Mouse (Mus musculus) heart, embryonic 10.5 days (tissue): ENCODE data around the gene Swi5. TPM values are rescaled to one million over a fixed set of nuclear protein-coding genes. Genes with fewer than 3 reads are reported as not detected.

Experiments
- DNase-seq: peaks from one replicate; pipeline ENCODE4 v3.0.0-alpha.2; 2017; ENCODE audit warnings: low spot score
- H3K27ac ChIP-seq: fragments of 300-500 bp; sonication (generic); 2 replicates; pipeline ENCODE4 v1.5.1; 2016; ENCODE audit warnings: mild to moderate bottlenecking
- H3K27me3 ChIP-seq: fragments of 300-500 bp; sonication (generic); 2 replicates; pipeline ENCODE4 v1.6.1; 2016; ENCODE audit warnings: mild to moderate bottlenecking; ENCODE audit not compliant: poor library complexity, insufficient read depth, severe bottlenecking
- H3K36me3 ChIP-seq: fragments of 300-500 bp; sonication (generic); 2 replicates; pipeline ENCODE4 v1.6.1; 2016; ENCODE audit warnings: mild to moderate bottlenecking, moderate library complexity
- H3K4me1 ChIP-seq: fragments of 300-500 bp; sonication (generic); 2 replicates; pipeline ENCODE4 v1.6.1; 2016; ENCODE audit warnings: mild to moderate bottlenecking
- H3K4me3 ChIP-seq: fragments of 300-500 bp; sonication (generic); 2 replicates; pipeline ENCODE4 v1.5.1; 2016; ENCODE audit warnings: mild to moderate bottlenecking, moderate library complexity
- H3K9me3 ChIP-seq: fragments of 300-500 bp; sonication (generic); 2 replicates; pipeline ENCODE4 v1.6.1; 2016; ENCODE audit warnings: mild to moderate bottlenecking, moderate library complexity
- WGBS: fragments of 180-500 bp; shearing (Covaris S2); methylation state at CpG from one replicate; pipeline ENCODE4 v1.1.7; 2016; 5-methylcytosine and 5-hydroxymethylcytosine counted together
- polyA plus RNA-seq: library from polyadenylated mRNA; unstranded; fragments of >200 nt; fragmentation: Nextera tagmentation; extraction: Ambion mirVana; gene quantifications from 2 replicates; pipeline ENCODE4 v1.2.1, GENCODE M21; 2016

The Swi5 gene
- polyA plus RNA-seq: 318 and 348 TPM in 2 replicates

GRCm38 (mm10) chr2:32287923-32288367, at the start of gene Swi5:
TSS of gene Swi5 (minus strand) at chr2:32288075.
- under 1% methylated on average over 39 of the region's 41 CpGs for WGBS

DNA sequence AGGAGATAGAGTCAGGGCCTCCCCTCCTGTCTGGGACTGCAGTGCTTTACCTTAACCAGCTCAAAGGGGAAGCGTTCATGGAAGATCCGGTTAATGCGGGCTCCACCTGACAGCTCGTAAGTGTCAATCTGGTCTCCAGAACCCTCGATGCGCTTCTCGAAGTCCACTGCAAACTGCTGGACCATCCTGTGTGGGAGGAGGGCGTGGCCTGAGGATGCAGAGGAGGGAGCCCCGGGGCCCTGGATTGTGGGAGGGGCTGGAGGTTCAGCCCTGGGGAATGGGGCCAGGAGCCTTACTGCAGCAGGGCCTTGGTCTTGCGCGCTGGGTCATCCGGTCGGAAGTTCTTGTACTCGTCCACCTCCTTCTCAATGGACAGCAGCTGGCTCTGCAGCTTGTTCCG, 48.0 kb upstream of the Swi5 start:
- DNase-seq: no peak
- H3K27ac ChIP-seq: no peak overlapping the region
- H3K4me3 ChIP-seq: no peak overlapping the region
- 0 out of 2 replicates have a peak, but pooled peaks cover 6% of the 10 kb centered on the region for H3K36me3 ChIP-seq
- H3K27me3 ChIP-seq: peaks cover 73% of the 10 kb centered on the region
- peaks cover 6% of the 10 kb centered on the region; the same call in 1 of the 2 replicates for H3K4me1 ChIP-seq
- WGBS: 43% methylated on average over 15 of the region's 15 CpGs
- H3K9me3 ChIP-seq: no peaks in the 10 kb centered on the region

More at GRCm38 (mm10) chr2:32287923-32288367, at the start of gene Swi5:
- H3K9me3 ChIP-seq: no peaks in the 10 kb centered on the region
- H3K36me3 ChIP-seq: peaks cover 39% of the 10 kb centered on the region
- peaks cover 19% of the 10 kb centered on the region for H3K4me1 ChIP-seq
- H3K4me3 ChIP-seq: peak within 1 kb of the TSS; percentile 98
- H3K27me3 ChIP-seq: no peaks in the 10 kb centered on the region
- peak within 1 kb of the TSS; percentile 97 for H3K27ac ChIP-seq
- peak; percentile 100 for DNase-seq

DNA sequence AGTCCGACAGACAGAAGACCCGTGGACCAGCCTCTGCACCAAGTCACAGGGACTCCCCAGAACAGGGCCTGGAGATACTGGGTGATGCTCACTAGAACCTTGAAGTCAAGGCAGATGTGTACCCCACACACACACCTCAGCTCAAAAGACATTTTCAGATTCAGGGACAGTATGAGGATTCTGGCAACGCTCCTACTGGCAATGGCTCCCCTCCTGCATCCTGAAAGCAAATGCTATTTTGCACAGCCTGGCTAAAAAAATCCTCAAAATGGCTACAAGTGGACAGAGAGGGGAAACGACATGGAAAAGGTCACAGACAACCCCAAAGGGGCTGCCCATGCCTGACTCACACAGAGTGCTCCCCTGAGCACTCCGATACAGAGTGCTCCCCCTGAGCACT, 44.3 kb upstream of the Swi5 start:
- Histone ChIP-seq H3K36me3 (0 out of 2 replicates have a peak, but pooled peaks cover 2% of the 10 kb centered on the region), H3K4me1 (peaks cover 23% of the 10 kb centered on the region), H3K4me3 (no peak overlapping the region), H3K27ac (no peak overlapping the region), H3K9me3 (no peaks in the 10 kb centered on the region), H3K27me3 (peaks cover 58% of the 10 kb centered on the region)
- DNase-seq: no peak
- 81% methylated on average over 5 of the region's 5 CpGs for WGBS

DNA sequence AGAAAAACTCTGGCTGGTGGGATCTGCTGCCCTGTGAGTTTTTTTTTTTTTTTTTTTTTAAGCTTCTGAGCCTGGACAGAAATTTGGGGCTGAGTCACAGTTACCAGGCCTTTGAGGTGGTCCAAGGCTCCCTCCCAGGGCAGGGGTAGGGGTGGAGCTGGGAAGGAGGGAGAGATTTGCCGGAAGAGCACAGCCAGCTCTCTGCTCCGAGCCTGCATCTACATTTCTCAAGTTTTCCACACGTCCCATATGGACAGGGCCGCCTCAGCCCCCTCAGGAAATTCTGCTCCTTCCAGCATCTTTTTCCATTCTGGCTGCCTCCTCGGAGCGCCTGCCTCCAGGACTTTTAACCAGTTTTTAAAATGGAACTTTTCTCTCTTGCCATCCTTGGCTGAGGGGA, 41.7 kb upstream of the Swi5 start:
- Histone ChIP-seq H3K27me3 (peaks cover 32% of the 10 kb centered on the region), H3K36me3 (no peaks in the 10 kb centered on the region), H3K9me3 (no peaks in the 10 kb centered on the region), H3K4me3 (no peak overlapping the region), H3K4me1 (peaks cover 17% of the 10 kb centered on the region), H3K27ac (peak overlapping the region; percentile 25)
- 37% methylated on average over 6 of the region's 6 CpGs for WGBS
- no peak for DNase-seq

DNA sequence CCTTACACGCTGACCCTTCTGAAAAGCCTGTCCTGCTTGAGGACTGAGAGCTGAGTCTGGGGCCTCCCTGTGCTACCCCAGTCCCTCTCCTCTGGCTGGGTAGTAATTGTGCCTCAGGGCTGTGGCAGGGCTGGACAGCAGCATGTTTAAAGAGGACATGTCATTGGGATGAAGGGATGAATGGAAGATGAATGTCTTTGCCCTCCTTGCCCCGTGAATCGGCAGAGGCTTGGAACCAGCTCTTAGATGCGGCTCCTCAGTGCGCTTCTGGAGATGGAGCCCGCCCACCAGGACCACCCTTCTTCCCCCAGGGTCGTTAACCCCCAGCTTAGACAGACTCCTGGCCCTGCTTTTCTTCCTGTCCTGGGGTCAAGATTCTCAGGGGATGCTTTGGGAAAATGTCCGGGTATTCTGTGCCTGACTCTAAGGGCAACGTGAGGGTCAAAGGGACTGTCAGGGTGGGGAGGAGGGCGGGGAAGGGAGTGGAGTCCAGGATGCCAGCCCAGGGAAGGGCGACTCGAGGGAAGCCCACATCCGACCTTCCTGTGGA, 41.1 kb upstream of the Swi5 start:
- Histone ChIP-seq H3K4me1 (peaks cover 17% of the 10 kb centered on the region), H3K4me3 (no peak overlapping the region), H3K27ac (peak overlapping the region; percentile 25), H3K9me3 (no peaks in the 10 kb centered on the region), H3K36me3 (no peaks in the 10 kb centered on the region), H3K27me3 (peaks cover 27% of the 10 kb centered on the region)
- 37% methylated on average over 13 of the region's 13 CpGs for WGBS
- no peak for DNase-seq

DNA sequence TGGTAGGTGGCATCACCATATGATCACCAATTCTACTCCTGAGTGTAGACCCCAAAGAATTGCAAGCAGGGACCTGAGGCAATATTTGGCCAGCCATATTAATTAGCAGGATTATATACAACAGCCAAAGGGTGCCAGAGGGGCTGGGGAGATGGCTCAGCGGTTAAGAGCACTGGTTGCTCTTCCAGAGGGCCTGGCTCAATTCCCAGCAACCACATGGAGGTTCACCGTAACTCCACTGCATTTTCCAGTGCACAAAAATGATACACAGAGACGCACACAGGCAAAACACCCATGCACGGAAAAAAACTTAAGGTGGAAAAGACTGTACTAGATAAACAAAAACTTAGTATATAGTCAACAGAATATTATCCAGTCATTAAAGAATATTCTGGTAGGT, 39.3 kb upstream of the Swi5 start:
- no peaks in the 10 kb centered on the region for H3K9me3 ChIP-seq
- 82% methylated on average over 4 of the region's 4 CpGs for WGBS
- H3K36me3 ChIP-seq: no peaks in the 10 kb centered on the region

DNA sequence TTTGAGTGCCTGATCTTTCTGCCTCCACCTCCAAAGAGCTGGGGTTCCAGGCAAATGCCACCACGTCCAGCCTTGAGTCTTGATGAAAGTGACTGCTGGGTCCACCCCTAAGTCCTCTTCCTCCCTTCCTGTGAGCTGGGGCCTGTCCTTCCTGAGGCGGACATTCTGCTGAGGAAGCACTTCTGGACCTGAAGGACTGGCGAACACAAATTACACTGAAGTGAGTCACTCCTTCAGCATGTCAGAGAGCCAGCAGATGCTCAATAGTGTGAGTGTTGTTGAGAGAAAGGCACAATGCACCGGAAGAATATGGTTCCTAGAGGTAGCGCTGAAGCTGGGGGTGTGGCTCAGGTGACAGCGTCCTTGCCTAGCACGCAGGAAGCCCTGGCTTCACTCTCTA, 37.5 kb upstream of the Swi5 start:
- Histone ChIP-seq H3K4me1 (peaks cover 34% of the 10 kb centered on the region), H3K4me3 (no peak overlapping the region), H3K27ac (peak overlapping the region; percentile 23; the same call in 1 of the 2 replicates), H3K27me3 (peaks cover 16% of the 10 kb centered on the region), H3K36me3 (no peaks in the 10 kb centered on the region), H3K9me3 (no peaks in the 10 kb centered on the region)
- DNase-seq: no peak
- WGBS: 46% methylated on average over 7 of the region's 7 CpGs

More for the DNA sequence above, 39.3 kb upstream of the Swi5 start:
- Histone ChIP-seq H3K4me1 (peaks cover 21% of the 10 kb centered on the region), H3K4me3 (no peak overlapping the region), H3K27me3 (peaks cover 16% of the 10 kb centered on the region), H3K27ac (no peak overlapping the region)
- no peak for DNase-seq

DNA sequence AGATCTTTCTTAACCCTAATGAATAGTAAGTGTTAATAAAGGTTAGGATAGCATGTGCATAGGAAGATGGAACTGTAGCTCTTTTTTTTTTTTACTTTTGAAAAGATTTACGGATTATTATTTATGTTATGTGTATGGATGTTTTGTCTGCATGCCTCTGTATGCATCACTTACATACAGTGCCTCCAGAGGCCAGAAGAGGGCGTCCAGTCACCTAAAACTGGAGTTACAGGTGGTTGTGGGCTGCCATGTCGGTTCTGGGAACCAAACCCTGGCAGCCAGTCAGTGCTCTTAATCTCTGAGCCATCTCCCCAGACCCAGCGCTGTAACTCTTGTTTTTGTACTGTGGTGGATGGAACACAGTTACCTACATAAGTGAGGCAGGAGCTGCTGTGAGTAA, 36.4 kb upstream of the Swi5 start:
- no peak overlapping the region for H3K4me3 ChIP-seq
- no peaks in the 10 kb centered on the region for H3K36me3 ChIP-seq
- WGBS: 44% methylated on average over 4 of the region's 4 CpGs
- peaks cover 24% of the 10 kb centered on the region for H3K27me3 ChIP-seq
- DNase-seq: no peak
- H3K4me1 ChIP-seq: peaks cover 40% of the 10 kb centered on the region
- H3K9me3 ChIP-seq: no peaks in the 10 kb centered on the region
- no peak overlapping the region for H3K27ac ChIP-seq

DNA sequence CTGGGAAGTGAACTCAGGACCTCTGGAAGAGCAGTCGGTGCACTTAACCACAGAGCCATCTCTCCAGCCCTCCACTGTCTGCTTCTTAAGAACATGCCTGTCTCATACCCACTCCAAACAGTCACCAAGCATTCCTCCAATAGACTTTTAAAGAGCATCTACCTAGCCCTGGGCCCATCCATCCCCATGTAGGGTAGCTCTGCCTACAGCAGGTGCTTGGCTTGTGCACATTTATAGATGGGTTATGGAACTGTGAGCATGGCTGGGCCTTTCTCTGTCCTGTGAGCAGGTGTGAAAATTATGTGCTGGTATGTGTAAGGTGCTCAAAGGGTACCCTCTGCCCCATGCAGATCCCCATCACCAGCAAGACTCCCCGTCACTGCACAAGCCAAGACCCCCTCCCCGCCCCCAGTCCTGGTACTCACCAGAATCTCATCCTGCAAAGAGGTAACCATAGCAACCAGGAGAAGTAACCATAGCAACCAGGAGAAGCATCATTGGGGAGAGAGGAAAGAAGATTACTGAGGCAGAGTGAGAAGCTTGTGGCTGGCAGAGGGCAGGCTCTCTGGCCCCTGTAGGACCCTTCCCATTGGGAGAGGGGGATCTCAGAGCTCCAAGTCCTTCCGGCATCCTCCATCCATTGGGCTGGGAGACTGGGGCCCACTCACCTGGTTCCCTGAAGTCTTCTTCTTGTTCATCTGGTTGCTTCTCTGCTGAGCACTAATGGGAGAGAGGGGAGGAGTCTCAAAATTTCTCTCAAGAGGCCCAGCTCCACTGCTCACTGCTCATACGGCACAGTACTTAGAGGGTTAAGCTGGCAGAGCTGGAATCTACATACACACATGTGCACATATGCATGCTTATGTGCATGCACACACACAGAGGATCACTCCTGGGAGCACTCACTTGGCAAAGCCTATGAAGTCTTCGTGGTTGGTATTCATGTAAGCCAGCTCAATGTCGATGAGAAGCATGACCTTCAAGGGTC, 35.2 kb upstream of the Swi5 start:
- H3K4me3 ChIP-seq: no peak overlapping the region

GRCm38 (mm10) chr2:32321591-32322298, 33.9 kb upstream of the Swi5 start:
- Histone ChIP-seq H3K4me1 (peaks cover 51% of the 10 kb centered on the region), H3K36me3 (no peaks in the 10 kb centered on the region), H3K4me3 (no peak overlapping the region), H3K27ac (no peak overlapping the region), H3K9me3 (no peaks in the 10 kb centered on the region), H3K27me3 (peaks cover 33% of the 10 kb centered on the region)
- 56% methylated on average over 9 of the region's 9 CpGs for WGBS
- DNase-seq: no peak

More for the DNA sequence above, 35.2 kb upstream of the Swi5 start:
- Histone ChIP-seq H3K27me3 (peaks cover 21% of the 10 kb centered on the region), H3K36me3 (no peaks in the 10 kb centered on the region), H3K27ac (no peak overlapping the region), H3K9me3 (no peaks in the 10 kb centered on the region), H3K4me1 (peaks cover 38% of the 10 kb centered on the region)
- no peak for DNase-seq
- 76% methylated on average over 7 of the region's 7 CpGs for WGBS

DNA sequence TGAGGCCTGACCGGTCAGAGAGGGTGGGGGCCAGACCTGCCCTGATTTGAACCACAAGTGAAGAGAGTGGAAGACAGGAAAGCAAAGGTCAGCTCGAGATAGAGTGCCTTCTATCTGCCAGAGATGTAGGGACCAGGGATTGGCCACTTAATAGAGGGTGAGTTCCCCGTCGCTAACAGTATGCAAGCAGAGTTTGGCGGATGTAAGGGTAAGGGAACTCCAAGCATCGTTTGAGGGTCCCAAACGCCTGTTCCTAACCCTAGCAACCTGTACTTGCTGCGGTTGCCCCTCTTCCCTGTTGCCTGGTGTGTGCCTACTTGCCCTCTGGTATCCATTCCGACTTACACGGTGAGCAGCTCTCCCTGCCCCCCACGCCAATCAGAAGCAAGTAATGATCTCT, 32.8 kb upstream of the Swi5 start:
- DNase-seq: no peak
- no peaks in the 10 kb centered on the region for H3K9me3 ChIP-seq
- no peak overlapping the region for H3K4me3 ChIP-seq
- H3K27ac ChIP-seq: peak overlapping the region; percentile 42
- H3K4me1 ChIP-seq: peaks cover 62% of the 10 kb centered on the region
- 58% methylated on average over 11 of the region's 11 CpGs for WGBS
- H3K27me3 ChIP-seq: peaks cover 38% of the 10 kb centered on the region
- no peaks in the 10 kb centered on the region for H3K36me3 ChIP-seq

- H3K27ac ChIP-seq: peak overlapping the region; percentile 42
- H3K36me3 ChIP-seq: no peaks in the 10 kb centered on the region
- H3K4me3 ChIP-seq: 0 out of 2 replicates have a peak overlapping the region, but pooled peaks have one; percentile 22
- DNase-seq: no peak
- H3K4me1 ChIP-seq: peaks cover 70% of the 10 kb centered on the region
- H3K27me3 ChIP-seq: peaks cover 46% of the 10 kb centered on the region
- no peaks in the 10 kb centered on the region for H3K9me3 ChIP-seq
- WGBS: 44% methylated on average over 9 of the region's 9 CpGs
These were observed 32.0 kb upstream of the Swi5 start for GRCm38 (mm10) chr2:32319586-32320580.
